Comparison of ENCODE assay signal across 18 mouse cellular contexts in genomic region chr4:76282886-76283285, GRCm38 (mm10).
DNase-seq lines count a peak whose midpoint lies in the region; ATAC-seq and TF ChIP-seq lines count a peak whose summit lies in the region.
"Had no signal": no experiment of that assay in that cellular context is flagged by ENCODE, and none has a peak within 500 bp of the region (broad histone marks: within the 10 kb centered on the region; RNA-seq: fewer than 3 reads in every experiment).

No protein-coding gene starts in this region.

- WGBS in forebrain, embryonic 10.5 days, result 27% methylated on average over 4 of the region's 4 CpGs
- WGBS in forebrain, postnatal 0 days, result 17% methylated on average over 4 of the region's 4 CpGs
- 27% methylated on average over 4 of the region's 4 CpGs for WGBS in hindbrain, postnatal 0 days
- WGBS in hindbrain, embryonic 14.5 days, result 26% methylated on average over 4 of the region's 4 CpGs
- 55% methylated on average over 4 of the region's 4 CpGs for WGBS in stomach, postnatal 0 days

- TF ChIP-seq POLR2A in myocyte (IDR thresholded peaks at IDR 0.05; ENCODE audit: insufficient read length, low read depth), result no peak

- DNase-seq in forebrain, embryonic 10.5 days (ENCODE audit: extremely low spot score, low spot score), result no peak
- no peak for DNase-seq in forebrain, postnatal 0 days
- no peak for DNase-seq in hindbrain, postnatal 0 days (ENCODE audit: low spot score)
- no peak for DNase-seq in hindbrain, embryonic 14.5 days (ENCODE audit: low spot score)
- DNase-seq in brain, adult 2 months (ENCODE audit: low read depth, low spot score), result peak; percentile 27
- DNase-seq in adrenal gland, postnatal 10 days, result no peak
- DNase-seq in stomach, postnatal 0 days (ENCODE audit: low spot score), result no peak
- DNase-seq: adrenal gland, adult 8-10 months; cerebellum, adult 18-20 months; cerebellum, postnatal 14 days; gastrocnemius, postnatal 14 days; kidney, adult 18-20 months had no signal

- peaks cover 34% of the 10 kb centered on the region for H3K4me1 ChIP-seq in forebrain, embryonic 10.5 days
- H3K4me1 ChIP-seq in forebrain, postnatal 0 days (ENCODE audit: insufficient read depth), result peaks cover 12% of the 10 kb centered on the region
- H3K4me1 ChIP-seq in hindbrain, postnatal 0 days (ENCODE audit: insufficient read depth, low read length), result 0 out of 2 replicates have a peak, but pooled peaks cover 2% of the 10 kb centered on the region
- peaks cover 20% of the 10 kb centered on the region; the same call in 1 of the 2 replicates for H3K4me1 ChIP-seq in hindbrain, embryonic 14.5 days (replicated peaks; ENCODE audit: control insufficient read depth, insufficient read depth, low read length)
- H3K4me1 ChIP-seq in stomach, postnatal 0 days (replicated peaks; ENCODE audit: control insufficient read depth, insufficient read depth), result no peaks in the 10 kb centered on the region
- H3K4me1 ChIP-seq: embryonic facial prominence, embryonic 15.5 days; intestine, embryonic 15.5 days had no signal

- no peak overlapping the region for H3K9ac ChIP-seq in forebrain, postnatal 0 days
- no peak overlapping the region for H3K9ac ChIP-seq in hindbrain, postnatal 0 days (replicated peaks; ENCODE audit: low read length)
- no peak overlapping the region for H3K9ac ChIP-seq in hindbrain, embryonic 14.5 days
- H3K9ac ChIP-seq in stomach, postnatal 0 days (ENCODE audit: low read length), result no peak overlapping the region
- H3K9ac ChIP-seq: embryonic facial prominence, embryonic 15.5 days; heart, embryonic 12.5 days; intestine, embryonic 15.5 days had no signal

- H3K4me3 ChIP-seq in forebrain, embryonic 10.5 days, result no peak overlapping the region
- no peak overlapping the region for H3K4me3 ChIP-seq in forebrain, postnatal 0 days (ENCODE audit: low read depth, low read length)
- H3K4me3 ChIP-seq in hindbrain, postnatal 0 days (ENCODE audit: low read length), result no peak overlapping the region
- H3K4me3 ChIP-seq in hindbrain, embryonic 14.5 days (replicated peaks; ENCODE audit: low read length), result no peak overlapping the region
- H3K4me3 ChIP-seq in myocyte, result no peak overlapping the region
- no peak overlapping the region for H3K4me3 ChIP-seq in stomach, postnatal 0 days (ENCODE audit: low read depth, low read length)
- H3K4me3 ChIP-seq: embryonic facial prominence, embryonic 15.5 days; erythroblast, embryonic 14.5 days; heart, embryonic 12.5 days; hindbrain, embryonic 10.5 days; intestine, embryonic 15.5 days had no signal

- TF ChIP-seq EP300 in stomach, postnatal 0 days (optimal IDR thresholded peaks at IDR 0.05), result no peak

- no peaks in the 10 kb centered on the region for H3K36me3 ChIP-seq in forebrain, embryonic 10.5 days (replicated peaks)
- no peaks in the 10 kb centered on the region for H3K36me3 ChIP-seq in forebrain, postnatal 0 days (ENCODE audit: insufficient read depth)
- H3K36me3 ChIP-seq in hindbrain, postnatal 0 days (ENCODE audit: insufficient read depth, low read length), result no peaks in the 10 kb centered on the region
- H3K36me3 ChIP-seq in hindbrain, embryonic 14.5 days (replicated peaks; ENCODE audit: control insufficient read depth, insufficient read depth), result no peaks in the 10 kb centered on the region
- H3K36me3 ChIP-seq in myocyte (ENCODE audit: control insufficient read depth, insufficient read depth), result no peaks in the 10 kb centered on the region
- H3K36me3 ChIP-seq in stomach, postnatal 0 days (ENCODE audit: control insufficient read depth, insufficient read depth, low read length), result no peaks in the 10 kb centered on the region
- H3K36me3 ChIP-seq: embryonic facial prominence, embryonic 15.5 days; heart, embryonic 12.5 days; hindbrain, embryonic 10.5 days; intestine, embryonic 15.5 days had no signal

- 0 out of 2 replicates have a peak overlapping the region, but pooled peaks have one; percentile 5 for H3K27ac ChIP-seq in forebrain, embryonic 10.5 days
- no peak overlapping the region for H3K27ac ChIP-seq in forebrain, postnatal 0 days (ENCODE audit: low read depth, low read length)
- H3K27ac ChIP-seq in hindbrain, postnatal 0 days, result no peak overlapping the region; the same call in 1 of the 2 replicates
- no peak overlapping the region for H3K27ac ChIP-seq in hindbrain, embryonic 14.5 days
- H3K27ac ChIP-seq in stomach, postnatal 0 days (replicated peaks), result no peak overlapping the region
- H3K27ac ChIP-seq: embryonic facial prominence, embryonic 15.5 days; hindbrain, embryonic 10.5 days; intestine, embryonic 15.5 days had no signal

- TF ChIP-seq CTCF in forebrain, postnatal 0 days (IDR thresholded peaks at IDR 0.05; ENCODE audit: low read depth), result no peak
- TF ChIP-seq CTCF in hindbrain, postnatal 0 days (IDR thresholded peaks at IDR 0.05; ENCODE audit: low read depth), result no peak
- no peak for TF ChIP-seq CTCF in stomach, postnatal 0 days (IDR thresholded peaks at IDR 0.05; ENCODE audit: low read depth)

- H3K79me2 ChIP-seq in myocyte (ENCODE audit: control insufficient read depth, insufficient read depth), result no peaks in the 10 kb centered on the region

- no peaks in the 10 kb centered on the region for H3K27me3 ChIP-seq in forebrain, embryonic 10.5 days (ENCODE audit: poor library complexity, severe bottlenecking)
- H3K27me3 ChIP-seq in forebrain, postnatal 0 days (ENCODE audit: insufficient read depth, low read length), result no peaks in the 10 kb centered on the region
- H3K27me3 ChIP-seq in hindbrain, postnatal 0 days (ENCODE audit: insufficient read depth, low read length), result no peaks in the 10 kb centered on the region
- H3K27me3 ChIP-seq in hindbrain, embryonic 14.5 days (ENCODE audit: control insufficient read depth, insufficient read depth, low read length), result no peaks in the 10 kb centered on the region
- H3K27me3 ChIP-seq in myocyte (ENCODE audit: control insufficient read depth, insufficient read depth, insufficient read length), result no peaks in the 10 kb centered on the region
- H3K27me3 ChIP-seq in stomach, postnatal 0 days (ENCODE audit: control insufficient read depth, insufficient read depth, low read length), result no peaks in the 10 kb centered on the region
- H3K27me3 ChIP-seq: embryonic facial prominence, embryonic 15.5 days; heart, embryonic 12.5 days; intestine, embryonic 15.5 days had no signal

- H3ac ChIP-seq in myocyte (ENCODE audit: control insufficient read depth, insufficient read length), result no peak overlapping the region

- no peaks in the 10 kb centered on the region for H3K9me3 ChIP-seq in forebrain, embryonic 10.5 days
- H3K9me3 ChIP-seq in forebrain, postnatal 0 days (ENCODE audit: low read length), result no peaks in the 10 kb centered on the region
- H3K9me3 ChIP-seq in hindbrain, postnatal 0 days (ENCODE audit: low read length), result no peaks in the 10 kb centered on the region
- no peaks in the 10 kb centered on the region for H3K9me3 ChIP-seq in hindbrain, embryonic 14.5 days (ENCODE audit: control insufficient read depth, low read length)
- H3K9me3 ChIP-seq in stomach, postnatal 0 days (ENCODE audit: control insufficient read depth, low read length), result no peaks in the 10 kb centered on the region
- H3K9me3 ChIP-seq: embryonic facial prominence, embryonic 15.5 days; heart, embryonic 12.5 days; hindbrain, embryonic 10.5 days; intestine, embryonic 15.5 days had no signal

- no peak for ATAC-seq in forebrain, postnatal 0 days
- ATAC-seq in hindbrain, postnatal 0 days, result 0 out of 2 replicates have a peak, but pooled peaks have one; percentile 21
- no peak for ATAC-seq in hindbrain, embryonic 14.5 days (ENCODE audit: low FRiP score)
- ATAC-seq in stomach, postnatal 0 days (ENCODE audit: low FRiP score, low TSS enrichment), result no peak
- ATAC-seq: intestine, embryonic 15.5 days had no signal

- no peak overlapping the region for H3K4me2 ChIP-seq in forebrain, postnatal 0 days (ENCODE audit: low read depth)
- no peak overlapping the region for H3K4me2 ChIP-seq in hindbrain, postnatal 0 days (ENCODE audit: low read depth, low read length)
- H3K4me2 ChIP-seq in hindbrain, embryonic 14.5 days (replicated peaks), result no peak overlapping the region
- peak overlapping the region; percentile 1 for H3K4me2 ChIP-seq in myocyte (ENCODE audit: low read depth)
- no peak overlapping the region for H3K4me2 ChIP-seq in stomach, postnatal 0 days (replicated peaks; ENCODE audit: low read depth)
- H3K4me2 ChIP-seq: embryonic facial prominence, embryonic 15.5 days; heart, embryonic 12.5 days; intestine, embryonic 15.5 days had no signal

TF ChIP-seq in myocyte, 11 proteins besides CTCF, POLR2A, EP300 and RAD21:
- no peak for TF ChIP-seq MAX (IDR thresholded peaks at IDR 0.05; ENCODE audit: low read depth)
- no peak for TF ChIP-seq REST (IDR thresholded peaks at IDR 0.05; ENCODE audit: insufficient read depth, insufficient read length)
- TF ChIP-seq MYOG (IDR thresholded peaks at IDR 0.05; ENCODE audit: control insufficient read depth in 1 of 3, insufficient read depth in 1 of 3, insufficient read length in 2 of 3, low read depth in 2 of 3), result no peak
- TF ChIP-seq MYOD1 (IDR thresholded peaks at IDR 0.05; ENCODE audit: control insufficient read depth in 1 of 3, insufficient read length in 2 of 3, low read depth in 2 of 3), result no peak
- TF ChIP-seq TCF12 (IDR thresholded peaks at IDR 0.05; ENCODE audit: insufficient read depth, poor library complexity, severe bottlenecking), result no peak
- TF ChIP-seq SRF (IDR thresholded peaks at IDR 0.05; ENCODE audit: control insufficient read depth, insufficient read length, low read depth), result no peak
- TF ChIP-seq E2F4 (IDR thresholded peaks at IDR 0.05; ENCODE audit: insufficient read depth), result no peak
- no peak for TF ChIP-seq CEBPB (IDR thresholded peaks at IDR 0.05; ENCODE audit: insufficient read depth, poor library complexity, severe bottlenecking)
- no peak for TF ChIP-seq POLR2AphosphoS2 (IDR thresholded peaks at IDR 0.05; ENCODE audit: insufficient read length, low read depth)
- no peak for TF ChIP-seq TCF3 (IDR thresholded peaks at IDR 0.05; ENCODE audit: insufficient read length, low read depth)
- TF ChIP-seq USF1 (IDR thresholded peaks at IDR 0.05; ENCODE audit: low read depth), result no peak
